Mouse (Mus musculus): ENCODE measurements around the gene Ehbp1l1. TPM values are rescaled to one million over a fixed set of nuclear protein-coding genes. Genes with fewer than 3 reads are reported as not detected.
A peak's percentile ranks its signal among the peaks of the same experiment; 100 is the strongest.

Ehbp1l1 gene
- polyA plus RNA-seq, 1 experiment from 2014 or later, result 24.5 TPM

- no peak overlapping the region for H3K27ac ChIP-seq
- WGBS, result 74% methylated on average over 6 of the region's 6 CpGs
- H3K27me3 ChIP-seq, result peaks cover 43% of the 10 kb centered on the region
- no peak for ATAC-seq (ENCODE audit: borderline replicate concordance, extremely low read depth, low FRiP score, low TSS enrichment)
- H3K4me2 ChIP-seq, result no peak overlapping the region
- H3K36me3 ChIP-seq, result peaks cover 23% of the 10 kb centered on the region
- peaks cover 23% of the 10 kb centered on the region for H3K4me1 ChIP-seq
- H3K9ac ChIP-seq, result no peak overlapping the region
- no peak overlapping the region for H3K4me3 ChIP-seq
- H3K9me3 ChIP-seq, result no peaks in the 10 kb centered on the region
Measured at GRCm38 (mm10) chr19:5749476-5749875, 23.4 kb upstream of the Ehbp1l1 start.

GRCm38 (mm10) chr19:5746907-5747363, 20.8 kb upstream of the Ehbp1l1 start:
- Histone ChIP-seq H3K9me3 (no peaks in the 10 kb centered on the region), H3K4me1 (peaks cover 39% of the 10 kb centered on the region), H3K4me3 (no peak overlapping the region), H3K27me3 (peaks cover 40% of the 10 kb centered on the region), H3K9ac (no peak overlapping the region), H3K27ac (no peak overlapping the region), H3K4me2 (no peak overlapping the region), H3K36me3 (peaks cover 18% of the 10 kb centered on the region; the same call in 1 of the 2 replicates)
- no peak for ATAC-seq (ENCODE audit: borderline replicate concordance, extremely low read depth, low FRiP score, low TSS enrichment)
- WGBS, result 35% methylated on average over 12 of the region's 12 CpGs

GRCm38 (mm10) chr19:5745756-5746710, 19.9 kb upstream of the Ehbp1l1 start:
- H3K27me3 ChIP-seq, result peaks cover 31% of the 10 kb centered on the region
- 9% methylated on average over 36 of the region's 36 CpGs for WGBS

GRCm38 (mm10) chr19:5743576-5743975, 17.5 kb upstream of the Ehbp1l1 start:
- Histone ChIP-seq H3K27me3 (peaks cover 15% of the 10 kb centered on the region; the same call in 1 of the 2 replicates), H3K36me3 (peaks cover 7% of the 10 kb centered on the region; the same call in 1 of the 2 replicates), H3K27ac (0 out of 2 replicates have a peak overlapping the region, but pooled peaks have one; percentile 21), H3K9ac (0 out of 2 replicates have a peak overlapping the region, but pooled peaks have one; percentile 3), H3K4me2 (peak overlapping the region; percentile 92), H3K9me3 (no peaks in the 10 kb centered on the region), H3K4me1 (peaks cover 56% of the 10 kb centered on the region), H3K4me3 (peak overlapping the region; percentile 71)
- WGBS, result 35% methylated on average over 5 of the region's 5 CpGs
- no peak for ATAC-seq (ENCODE audit: borderline replicate concordance, extremely low read depth, low FRiP score, low TSS enrichment)

More at GRCm38 (mm10) chr19:5745756-5746710, 19.9 kb upstream of the Ehbp1l1 start:
- H3K9ac ChIP-seq, result peak overlapping the region; percentile 15; the same call in 1 of the 2 replicates
- no peaks in the 10 kb centered on the region for H3K9me3 ChIP-seq
- ATAC-seq (ENCODE audit: borderline replicate concordance, extremely low read depth, low FRiP score, low TSS enrichment), result no peak
- H3K4me1 ChIP-seq, result peaks cover 37% of the 10 kb centered on the region
- H3K4me3 ChIP-seq, result peak overlapping the region; percentile 19
- H3K4me2 ChIP-seq, result peak overlapping the region; percentile 54
- peaks cover 16% of the 10 kb centered on the region; the same call in 1 of the 2 replicates for H3K36me3 ChIP-seq
- H3K27ac ChIP-seq, result no peak overlapping the region

- under 1% methylated on average over 32 of the region's 32 CpGs for WGBS
- Histone ChIP-seq H3K4me2 (peak overlapping the region; percentile 92), H3K4me3 (peak overlapping the region; percentile 71), H3K36me3 (no peaks in the 10 kb centered on the region), H3K9me3 (no peaks in the 10 kb centered on the region), H3K9ac (peak overlapping the region; percentile 85), H3K27me3 (peaks cover 12% of the 10 kb centered on the region; the same call in 1 of the 2 replicates), H3K4me1 (peaks cover 56% of the 10 kb centered on the region), H3K27ac (peak overlapping the region; percentile 99)
- ATAC-seq (ENCODE audit: borderline replicate concordance, extremely low read depth, low FRiP score, low TSS enrichment), result peak; percentile 16; the same call in 1 of the 2 replicates
Measured at GRCm38 (mm10) chr19:5742241-5742641, 16.1 kb upstream of the Ehbp1l1 start.

- Histone ChIP-seq H3K4me1 (peaks cover 56% of the 10 kb centered on the region), H3K9me3 (no peaks in the 10 kb centered on the region), H3K4me2 (peak overlapping the region; percentile 92), H3K27me3 (peaks cover 12% of the 10 kb centered on the region; the same call in 1 of the 2 replicates), H3K9ac (peak overlapping the region; percentile 85), H3K36me3 (no peaks in the 10 kb centered on the region), H3K4me3 (peak overlapping the region; percentile 71), H3K27ac (peak overlapping the region; percentile 99)
- ATAC-seq (ENCODE audit: borderline replicate concordance, extremely low read depth, low FRiP score, low TSS enrichment), result peak; percentile 68
- under 1% methylated on average over 47 of the region's 55 CpGs for WGBS
Measured at GRCm38 (mm10) chr19:5741641-5742240, 15.6 kb upstream of the Ehbp1l1 start.

- 14% methylated on average over 13 of the region's 14 CpGs for WGBS
- H3K36me3 ChIP-seq, result no peaks in the 10 kb centered on the region
- peak within 1 kb of the TSS; percentile 85 for H3K9ac ChIP-seq
- peak within 1 kb of the TSS; percentile 99 for H3K27ac ChIP-seq
- peaks cover 7% of the 10 kb centered on the region for H3K27me3 ChIP-seq
- ATAC-seq (ENCODE audit: borderline replicate concordance, extremely low read depth, low FRiP score, low TSS enrichment), result peak; percentile 85
- H3K4me2 ChIP-seq, result peak within 1 kb of the TSS; percentile 92
- no peaks in the 10 kb centered on the region for H3K9me3 ChIP-seq
- peaks cover 46% of the 10 kb centered on the region for H3K4me1 ChIP-seq
- H3K4me3 ChIP-seq, result peak within 1 kb of the TSS; percentile 71
Measured at GRCm38 (mm10) chr19:5740320-5741317, 14.5 kb upstream of the Ehbp1l1 start, which contains the start of gene Ltbp3. Gene Ltbp3 (plus strand): TSS chr19:5740904.

GRCm38 (mm10) chr19:5739446-5739845, 13.3 kb upstream of the Ehbp1l1 start:
- H3K4me3 ChIP-seq, result no peak overlapping the region
- H3K9ac ChIP-seq, result no peak overlapping the region
- peaks cover 42% of the 10 kb centered on the region for H3K4me1 ChIP-seq
- no peaks in the 10 kb centered on the region for H3K9me3 ChIP-seq
- H3K27ac ChIP-seq, result peak overlapping the region; percentile 99; the same call in 1 of the 2 replicates
- 41% methylated on average over 2 of the region's 2 CpGs for WGBS
- H3K27me3 ChIP-seq, result peaks cover 5% of the 10 kb centered on the region; the same call in 1 of the 2 replicates
- H3K36me3 ChIP-seq, result no peaks in the 10 kb centered on the region
- H3K4me2 ChIP-seq, result no peak overlapping the region
- no peak for ATAC-seq (ENCODE audit: borderline replicate concordance, extremely low read depth, low FRiP score, low TSS enrichment)

- peaks cover 27% of the 10 kb centered on the region for H3K4me1 ChIP-seq
- 73% methylated on average over 9 of the region's 9 CpGs for WGBS
- no peak for ATAC-seq (ENCODE audit: borderline replicate concordance, extremely low read depth, low FRiP score, low TSS enrichment)
- no peaks in the 10 kb centered on the region for H3K9me3 ChIP-seq
- H3K9ac ChIP-seq, result no peak overlapping the region
- no peak overlapping the region for H3K4me3 ChIP-seq
- H3K27ac ChIP-seq, result no peak overlapping the region
- peaks cover 5% of the 10 kb centered on the region; the same call in 1 of the 2 replicates for H3K27me3 ChIP-seq
- no peak overlapping the region for H3K4me2 ChIP-seq
- H3K36me3 ChIP-seq, result 0 out of 2 replicates have a peak, but pooled peaks cover 3% of the 10 kb centered on the region
Measured at GRCm38 (mm10) chr19:5734325-5734724, 8.2 kb upstream of the Ehbp1l1 start.

- H3K9me3 ChIP-seq, result no peaks in the 10 kb centered on the region
- H3K4me2 ChIP-seq, result peak overlapping the region; percentile 96
- ATAC-seq (ENCODE audit: borderline replicate concordance, extremely low read depth, low FRiP score, low TSS enrichment), result peak; percentile 79
- H3K27ac ChIP-seq, result peak overlapping the region; percentile 41; the same call in 1 of the 2 replicates
- H3K36me3 ChIP-seq, result 0 out of 2 replicates have a peak, but pooled peaks cover 3% of the 10 kb centered on the region
- peaks cover 5% of the 10 kb centered on the region; the same call in 1 of the 2 replicates for H3K27me3 ChIP-seq
- H3K9ac ChIP-seq, result peak overlapping the region; percentile 85
- H3K4me1 ChIP-seq, result peaks cover 48% of the 10 kb centered on the region
- WGBS, result under 1% methylated on average over 47 of the region's 47 CpGs
- peak overlapping the region; percentile 87 for H3K4me3 ChIP-seq
Measured at GRCm38 (mm10) chr19:5731264-5731978, 5.3 kb upstream of the Ehbp1l1 start.

Measured in lung, embryonic 15.5 days (tissue).